Mouse (Mus musculus) gastrocnemius, postnatal 36 days (tissue): ENCODE data around the gene Pla2g10. TPM values are rescaled to one million over a fixed set of nuclear protein-coding genes. Genes with fewer than 3 reads are reported as not detected.
A peak's percentile ranks its signal among the peaks of the same experiment; 100 is the strongest.
"Not testable (repeated sequence)": the region's sequence is repeated elsewhere in the genome, so short reads cannot be mapped to it uniquely, and the experiment has no call there.

Experiments used
- DNase-seq, 2 experiments: peaks; one replicate each; pipeline ENCODE4 v3.0.0; 2022
- intact Hi-C: fragments of 180-260 bp; cut with DNase I; formaldehyde crosslinking; loops from one replicate; pipeline ENCODE4 v1.15.1; 2025
- long read RNA-seq, 2 experiments: library from polyadenylated mRNA; stranded (forward); transcript quantifications; one replicate each; pipeline ENCODE4 v2.0.0; 2021
- total RNA-seq, 2 experiments: library from RNA; stranded (reverse); gene quantifications; 2 replicates each; pipeline ENCODE4 v1.2.3; 2021

Gene Pla2g10
- not detected for total RNA-seq
- long read RNA-seq, experiment 1, partial matches to known transcripts: 0 of 49 reads
- long read RNA-seq, experiment 1, other reads (novel, unspliced or antisense): 49 of 49 reads
- long read RNA-seq, experiment 2, partial matches to known transcripts: 0 of 28 reads
- long read RNA-seq, experiment 2, other reads (novel, unspliced or antisense): 28 of 28 reads

DNA sequence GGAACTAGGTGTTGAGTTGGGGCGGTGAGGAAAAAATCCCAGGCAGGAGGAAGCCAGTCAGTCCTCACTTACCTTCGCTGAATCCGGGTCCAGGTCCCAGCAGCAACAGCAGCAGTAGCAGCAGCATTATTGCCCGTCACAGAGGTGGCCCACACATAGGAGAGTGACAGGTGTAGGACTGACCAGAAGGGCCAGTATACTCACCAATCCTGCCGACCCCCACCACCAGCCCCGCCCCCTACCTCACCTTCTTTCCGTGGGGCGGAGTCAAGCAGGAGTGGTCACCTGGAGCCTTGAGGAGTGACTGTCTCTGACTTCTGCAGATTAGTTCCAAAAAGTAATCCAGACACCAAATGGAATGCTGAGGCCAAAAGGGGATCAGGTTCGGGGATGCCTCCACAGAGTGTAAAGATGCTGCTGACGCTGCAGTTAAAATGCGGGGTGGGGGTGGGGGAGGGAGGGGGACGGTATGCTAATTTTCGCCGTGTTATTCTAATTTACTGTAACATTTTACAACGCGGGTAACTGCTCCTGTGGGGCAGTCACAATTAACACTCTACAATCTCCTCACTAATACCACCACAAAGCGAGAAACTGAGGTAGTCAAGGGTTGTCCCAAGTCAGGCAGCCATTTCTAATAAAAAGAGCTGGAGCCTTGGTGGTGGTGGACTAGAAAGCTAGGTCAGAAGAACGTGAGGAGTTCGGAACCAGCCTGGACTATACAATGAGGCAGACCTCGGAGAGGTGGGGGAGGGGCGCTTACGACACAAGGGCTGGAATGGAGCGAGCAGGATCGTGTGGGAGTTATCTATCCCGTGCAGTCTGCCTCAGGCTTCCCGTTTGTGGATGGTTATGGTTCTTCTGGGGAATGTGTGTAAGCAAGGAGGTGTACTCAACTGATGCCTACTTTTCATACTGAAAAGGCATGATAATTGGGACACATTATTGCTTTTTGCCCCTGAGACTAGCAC is at the start of gene Pla2g10:
Gene Pla2g10 (minus strand): TSS at position 699 of the 971 bp plus-strand sequence.
- no peak for DNase-seq
- intact Hi-C loops: loop anchor here (10.0 kb wide), 2 partner anchors 196 to 616 kb away; no protein-coding TSS in a partner anchor

DNA sequence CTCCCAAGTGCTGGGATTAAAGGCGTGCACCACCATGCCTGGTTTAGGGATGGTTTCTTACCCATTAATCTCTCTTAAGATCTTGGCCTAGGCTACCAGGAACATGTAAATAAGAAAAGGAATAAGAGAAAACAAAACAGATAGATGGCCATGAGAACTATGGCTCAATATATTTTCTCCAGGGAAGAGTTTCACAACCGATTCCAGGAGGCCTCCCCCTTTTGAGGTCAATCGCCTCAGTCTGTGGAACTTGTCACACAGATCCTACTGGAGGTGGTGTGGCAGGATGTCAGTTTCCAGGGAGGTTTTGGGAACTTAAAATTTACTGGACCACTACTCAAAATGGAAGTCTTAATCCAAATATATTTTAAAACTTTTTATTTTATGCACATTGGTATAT is 43.9 kb upstream of the Pla2g10 start:
- intact Hi-C loops, DNase-seq: not testable (repeated sequence)

DNA sequence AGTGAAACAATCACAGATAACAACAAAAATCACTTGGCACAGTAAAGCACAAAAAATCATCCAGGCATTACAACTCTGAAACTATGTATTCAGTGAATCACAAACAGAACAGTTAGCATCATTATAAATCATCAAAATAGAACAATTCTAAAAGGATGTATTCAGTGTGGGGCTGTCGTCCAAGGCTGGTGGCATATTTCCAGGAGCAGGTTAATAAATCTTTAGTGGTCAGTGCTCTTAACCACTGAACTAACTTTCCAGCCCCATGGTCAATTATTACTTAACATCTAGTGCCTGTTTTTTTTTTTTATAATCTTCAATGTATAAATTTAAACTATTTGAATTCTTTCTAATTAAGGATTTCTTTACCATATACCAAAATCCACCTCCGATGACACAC is 43.2 kb upstream of the Pla2g10 start:
- DNase-seq, intact Hi-C loops: not testable (repeated sequence)

- intact Hi-C loops, DNase-seq: not testable (repeated sequence)
Measured at GRCm38 (mm10) chr16:13772051-13772450, 41.3 kb upstream of the Pla2g10 start.

DNA sequence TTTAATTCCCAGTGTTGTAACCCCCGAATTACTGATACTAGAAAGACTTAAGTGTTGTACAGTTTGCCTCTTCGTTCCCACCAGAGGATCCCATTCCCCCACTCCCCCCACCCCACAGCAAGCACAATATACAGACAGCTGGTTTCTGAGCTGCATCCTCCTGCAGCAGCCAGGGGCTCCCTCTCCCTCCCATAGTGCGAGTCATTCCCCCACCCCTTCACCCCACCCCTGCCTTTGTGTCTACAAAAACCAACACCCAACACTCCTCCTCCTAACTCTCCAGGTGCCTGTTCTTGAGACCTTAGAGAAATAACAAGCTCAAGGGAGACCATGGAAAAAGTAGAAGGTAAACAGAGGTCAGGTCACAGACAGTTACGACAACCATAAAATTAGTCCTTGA is 40.8 kb upstream of the Pla2g10 start:
- intact Hi-C loops, DNase-seq: not testable (repeated sequence)

DNA sequence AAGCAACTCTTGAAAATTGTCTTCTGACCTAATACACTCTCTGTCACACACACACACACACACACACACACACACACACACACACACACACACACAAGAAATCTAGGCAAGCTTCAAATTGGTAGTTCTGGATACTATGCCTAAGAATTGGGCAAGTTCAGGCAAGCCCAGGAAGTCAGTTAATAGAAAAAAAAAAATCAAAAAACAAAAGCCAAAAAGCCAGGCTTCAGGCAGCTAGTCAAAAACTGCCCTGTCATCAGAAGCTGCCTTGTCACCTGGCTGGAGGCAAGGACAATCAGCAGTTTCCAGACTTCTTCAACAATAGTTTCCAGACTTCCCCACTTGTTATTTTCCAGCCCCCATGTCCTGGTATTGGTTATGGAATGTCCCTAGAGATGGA is 35.6 kb upstream of the Pla2g10 start:
- intact Hi-C loops: no loop called here

GRCm38 (mm10) chr16:13764519-13764918 is 33.7 kb upstream of the Pla2g10 start:
- intact Hi-C loops: no loop called here
- no peak for DNase-seq

More for the DNA sequence above, 35.6 kb upstream of the Pla2g10 start:
- DNase-seq: no peak

GRCm38 (mm10) chr16:13762807-13763206 is 32.0 kb upstream of the Pla2g10 start:
- DNase-seq, intact Hi-C loops: not testable (repeated sequence)

DNA sequence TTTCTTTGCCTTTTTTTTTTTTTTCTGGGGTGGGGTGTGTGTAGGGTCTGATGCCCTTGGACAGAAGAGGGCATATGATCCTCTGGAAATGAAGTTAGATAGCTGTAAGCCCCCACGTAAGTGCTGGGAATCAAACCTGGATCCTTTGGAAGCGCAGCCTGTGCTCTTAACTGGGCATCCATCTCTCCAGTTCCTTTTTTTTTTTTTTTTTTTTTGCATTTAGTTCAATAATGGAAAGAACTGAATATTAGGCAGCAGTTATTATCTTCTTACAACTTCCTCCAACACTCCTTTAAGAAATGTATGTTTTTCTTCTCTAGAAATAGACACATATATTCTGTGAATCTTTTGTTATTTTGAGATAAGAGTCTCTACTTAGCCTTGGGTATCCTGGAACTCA is 27.0 kb upstream of the Pla2g10 start:
- no peak for DNase-seq
- intact Hi-C loops: no loop called here

DNA sequence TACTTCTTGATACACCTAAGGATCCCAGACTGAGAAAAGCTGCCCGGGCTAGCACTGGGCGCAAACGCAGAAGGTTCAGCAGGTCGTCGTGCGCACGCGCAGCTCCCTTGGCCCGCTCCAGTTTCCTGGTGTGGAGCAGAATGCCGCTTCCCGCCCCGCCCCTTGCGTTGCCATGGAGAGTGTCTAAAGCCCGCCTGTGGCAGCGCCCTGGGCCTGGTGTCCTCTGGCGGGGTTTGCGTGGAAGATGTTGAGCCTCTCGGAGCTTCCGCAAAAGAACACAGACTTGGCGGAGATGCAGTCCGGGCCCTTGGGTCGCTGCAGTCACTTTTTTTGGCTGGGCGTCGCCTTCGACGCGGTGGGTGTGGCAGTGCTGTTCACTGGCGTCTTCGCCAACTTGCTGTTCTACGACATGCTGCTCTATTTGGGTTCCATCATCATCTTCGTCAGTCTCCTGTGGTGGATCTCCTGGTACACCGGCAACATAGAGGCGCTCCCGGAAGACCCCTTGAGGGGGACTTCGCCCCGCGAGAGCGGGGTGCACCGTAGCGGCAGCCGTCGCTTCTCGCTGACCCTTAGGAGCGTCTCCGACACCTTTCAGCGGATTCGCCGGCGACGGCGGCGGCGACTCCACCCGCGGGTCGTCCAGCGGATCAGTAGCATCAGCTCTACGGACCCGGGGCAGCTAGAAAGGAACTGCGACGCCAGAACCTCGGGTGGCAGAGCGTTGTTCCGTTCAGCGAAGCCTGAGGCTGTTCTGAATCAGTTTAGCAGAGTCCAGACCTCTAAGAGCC is 23.8 kb upstream of the Pla2g10 start:
- intact Hi-C loops: no loop called here
- DNase-seq: peak; percentile 90 to 94

DNA sequence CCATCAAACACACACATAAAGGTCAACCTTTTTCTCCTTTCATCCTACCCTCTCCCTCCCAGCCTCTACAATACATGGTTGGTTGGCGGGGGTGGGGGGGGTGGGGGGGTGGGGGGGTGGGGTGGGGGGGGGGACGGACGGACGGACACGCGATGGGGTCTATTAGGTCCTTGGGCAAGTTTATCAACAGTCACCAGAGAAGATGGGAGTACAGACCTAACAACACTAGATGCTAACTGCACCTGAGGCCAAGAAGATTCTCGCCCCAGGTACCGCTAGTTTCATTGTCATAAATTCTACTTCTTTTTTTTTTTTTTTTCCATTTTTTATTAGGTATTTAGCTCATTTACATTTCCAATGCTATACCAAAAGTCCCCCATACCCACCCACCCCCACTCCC is 23.2 kb upstream of the Pla2g10 start:
- intact Hi-C loops: no loop called here
- DNase-seq: no peak

GRCm38 (mm10) chr16:13750626-13751025 is 19.8 kb upstream of the Pla2g10 start:
- intact Hi-C loops: no loop called here

GRCm38 (mm10) chr16:13749981-13750380 is 19.2 kb upstream of the Pla2g10 start:
- no peak for DNase-seq
- intact Hi-C loops: no loop called here

More at GRCm38 (mm10) chr16:13750626-13751025, 19.8 kb upstream of the Pla2g10 start:
- no peak for DNase-seq

DNA sequence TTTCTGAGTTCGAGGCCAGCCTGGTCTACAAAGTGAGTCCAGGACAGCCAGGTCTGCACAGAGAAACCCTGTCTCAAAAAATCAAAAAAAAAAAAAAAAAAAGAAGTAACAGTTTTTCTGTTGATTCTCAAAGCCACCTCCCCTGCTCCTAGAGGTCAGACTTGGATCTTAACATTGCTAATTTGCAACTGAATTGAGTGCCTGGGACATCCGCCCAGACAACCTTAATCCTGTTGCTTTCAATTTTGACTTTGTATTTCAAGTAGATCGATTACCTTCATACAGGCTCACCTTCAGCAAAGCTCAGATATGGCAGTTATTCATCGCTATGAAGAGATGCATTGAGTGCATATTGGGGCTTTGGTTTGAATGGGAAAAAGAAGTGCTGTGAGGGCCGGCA is 18.5 kb upstream of the Pla2g10 start:
- intact Hi-C loops: no loop called here
- DNase-seq: no peak

DNA sequence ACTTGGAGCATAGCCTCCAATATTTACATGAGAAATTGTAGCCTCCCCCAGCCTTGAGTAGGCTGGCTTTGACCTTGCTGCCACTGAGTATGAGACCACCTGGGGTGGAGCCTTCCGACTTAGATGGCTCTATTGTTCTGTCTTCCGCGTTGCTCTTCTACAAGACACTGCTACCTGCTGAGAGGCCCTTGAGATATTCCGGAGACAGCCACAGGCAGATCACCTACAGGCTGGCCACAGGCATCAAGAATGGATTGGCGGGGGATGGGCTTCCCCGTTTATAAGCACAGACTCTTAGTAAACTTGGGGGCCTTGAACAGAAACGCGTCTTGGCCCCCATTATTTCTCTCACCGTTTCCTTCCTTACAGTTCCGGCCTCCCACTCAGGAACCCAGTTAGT is 18.0 kb upstream of the Pla2g10 start:
- DNase-seq, intact Hi-C loops: not testable (repeated sequence)

DNA sequence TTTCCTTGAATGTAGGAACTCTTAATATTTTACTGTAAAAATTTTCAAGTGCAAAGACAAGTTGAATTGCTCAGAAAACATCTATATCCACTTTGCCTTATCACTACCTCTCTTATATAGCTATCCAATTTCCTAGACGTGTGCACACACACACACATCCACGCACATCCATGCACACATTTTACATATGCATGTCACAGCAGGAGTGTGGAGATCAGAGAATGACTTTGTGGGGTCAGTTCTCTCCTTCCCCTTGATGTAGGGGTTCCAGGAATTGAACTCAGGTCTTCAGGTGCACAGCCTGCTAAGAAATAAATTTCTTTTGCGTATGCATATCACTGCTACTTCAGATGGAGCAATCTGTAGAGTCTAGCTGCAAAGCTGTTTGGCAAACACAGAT is 17.3 kb upstream of the Pla2g10 start:
- DNase-seq: no peak
- intact Hi-C loops: no loop called here

GRCm38 (mm10) chr16:13747708-13748107 is 16.9 kb upstream of the Pla2g10 start:
- intact Hi-C loops: no loop called here
- DNase-seq: no peak

GRCm38 (mm10) chr16:13740844-13741243 is 10.1 kb upstream of the Pla2g10 start:
- intact Hi-C loops: no loop called here

GRCm38 (mm10) chr16:13739044-13739443 is 8.3 kb upstream of the Pla2g10 start:
- DNase-seq: not testable (repeated sequence)
- intact Hi-C loops: loop anchor here (10.0 kb wide), 2 partner anchors 204 to 624 kb away; no protein-coding TSS in a partner anchor

More at GRCm38 (mm10) chr16:13740844-13741243, 10.1 kb upstream of the Pla2g10 start:
- DNase-seq: no peak

DNA sequence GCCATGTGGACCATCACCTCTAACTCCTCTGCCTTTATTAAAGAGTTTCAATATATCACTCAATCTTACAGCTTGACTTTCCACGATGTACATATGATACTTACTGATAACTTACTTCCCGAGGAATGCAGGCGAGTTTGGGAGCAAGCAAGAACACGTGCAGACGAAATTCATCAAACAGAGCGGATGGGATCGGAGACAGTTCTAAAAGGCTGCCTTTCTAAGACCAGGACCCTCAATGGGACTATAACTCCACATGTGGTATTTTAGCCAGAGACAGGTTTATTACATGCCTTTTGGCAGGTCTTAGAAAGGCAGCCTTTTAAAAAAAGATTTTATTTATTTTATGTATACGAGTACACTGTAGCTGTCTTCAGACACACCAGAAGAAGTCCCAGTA is 5.2 kb upstream of the Pla2g10 start:
- intact Hi-C loops: loop anchor here (10.0 kb wide), 2 partner anchors 201 to 621 kb away; no protein-coding TSS in a partner anchor
- no peak for DNase-seq
